Mouse (Mus musculus): ENCODE results near the gene Frmd4a. TPM values are rescaled to one million over a fixed set of nuclear protein-coding genes. Genes with fewer than 3 reads are reported as not detected.

Gene Frmd4a
- polyA plus RNA-seq, 1 experiment from 2014 or later: 48.1 TPM

DNA sequence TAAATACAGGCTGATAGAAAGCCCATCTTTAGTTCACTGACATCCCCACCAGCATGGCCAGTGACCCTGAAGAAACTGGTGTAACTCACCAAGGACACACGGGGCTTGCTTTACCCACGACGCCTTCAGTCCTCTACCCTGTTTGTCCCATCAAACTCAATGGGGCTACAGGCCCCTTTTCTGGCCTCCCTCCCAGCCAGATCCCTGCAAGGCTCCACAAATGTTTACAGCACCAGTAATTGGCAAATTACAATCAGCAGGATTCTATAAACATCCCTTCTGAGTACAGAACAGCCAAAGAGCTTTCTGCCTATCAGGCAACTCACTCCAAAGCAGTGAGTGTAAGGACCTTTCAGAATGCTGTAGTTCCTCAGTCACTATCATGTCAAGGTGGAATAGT, 448.6 kb downstream of the Frmd4a start:
- H3K9ac ChIP-seq (ENCODE audit: low read depth, low read length): no peak overlapping the region; the same call in 1 of the 2 replicates
- no peaks in the 10 kb centered on the region for H3K9me3 ChIP-seq (ENCODE audit: control insufficient read depth, low read length)
- H3K36me3 ChIP-seq (ENCODE audit: control insufficient read depth, insufficient read depth, low read length): peaks cover 6% of the 10 kb centered on the region
- 51% methylated on average over 3 of the region's 3 CpGs for WGBS
- H3K27ac ChIP-seq (ENCODE audit: low read depth, low read length): no peak overlapping the region
- no peak overlapping the region for H3K4me3 ChIP-seq (ENCODE audit: low read length)
- H3K4me1 ChIP-seq (ENCODE audit: control insufficient read depth, insufficient read depth, low read depth, low read length): peaks cover 23% of the 10 kb centered on the region
- no peak for ATAC-seq
- no peak overlapping the region for H3K4me2 ChIP-seq (ENCODE audit: low read length)
- H3K27me3 ChIP-seq (replicated peaks; ENCODE audit: control insufficient read depth, insufficient read depth, low read length): no peaks in the 10 kb centered on the region

DNA sequence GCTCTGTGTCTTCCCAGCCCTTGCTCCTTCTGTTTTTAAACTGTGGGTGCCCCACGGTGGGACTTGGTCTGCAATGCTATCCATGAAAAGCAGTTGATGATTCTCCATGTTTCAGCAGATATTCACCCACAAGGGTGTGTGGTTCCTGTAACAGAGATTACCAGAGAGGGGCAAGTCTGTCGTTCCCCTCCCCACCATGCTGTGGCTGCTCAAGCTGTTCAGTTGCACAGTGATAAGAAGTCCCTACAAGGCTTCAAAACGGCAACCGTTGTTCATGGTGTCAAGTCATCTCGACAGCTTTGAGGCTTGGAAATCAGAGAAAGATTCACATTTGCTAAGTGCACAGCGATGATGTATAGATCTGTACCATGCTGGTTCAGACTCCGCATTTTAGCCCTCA, 449.8 kb downstream of the Frmd4a start:
- Histone ChIP-seq H3K9me3 (ENCODE audit: control insufficient read depth, low read length) (no peaks in the 10 kb centered on the region), H3K27ac (ENCODE audit: low read depth, low read length) (no peak overlapping the region), H3K9ac (ENCODE audit: low read depth, low read length) (no peak overlapping the region), H3K4me1 (ENCODE audit: control insufficient read depth, insufficient read depth, low read depth, low read length) (peaks cover 14% of the 10 kb centered on the region), H3K4me2 (ENCODE audit: low read length) (no peak overlapping the region), H3K4me3 (ENCODE audit: low read length) (no peak overlapping the region), H3K36me3 (ENCODE audit: control insufficient read depth, insufficient read depth, low read length) (peaks cover 6% of the 10 kb centered on the region), H3K27me3 (replicated peaks; ENCODE audit: control insufficient read depth, insufficient read depth, low read length) (no peaks in the 10 kb centered on the region)
- 95% methylated on average over 7 of the region's 7 CpGs for WGBS
- ATAC-seq: no peak

DNA sequence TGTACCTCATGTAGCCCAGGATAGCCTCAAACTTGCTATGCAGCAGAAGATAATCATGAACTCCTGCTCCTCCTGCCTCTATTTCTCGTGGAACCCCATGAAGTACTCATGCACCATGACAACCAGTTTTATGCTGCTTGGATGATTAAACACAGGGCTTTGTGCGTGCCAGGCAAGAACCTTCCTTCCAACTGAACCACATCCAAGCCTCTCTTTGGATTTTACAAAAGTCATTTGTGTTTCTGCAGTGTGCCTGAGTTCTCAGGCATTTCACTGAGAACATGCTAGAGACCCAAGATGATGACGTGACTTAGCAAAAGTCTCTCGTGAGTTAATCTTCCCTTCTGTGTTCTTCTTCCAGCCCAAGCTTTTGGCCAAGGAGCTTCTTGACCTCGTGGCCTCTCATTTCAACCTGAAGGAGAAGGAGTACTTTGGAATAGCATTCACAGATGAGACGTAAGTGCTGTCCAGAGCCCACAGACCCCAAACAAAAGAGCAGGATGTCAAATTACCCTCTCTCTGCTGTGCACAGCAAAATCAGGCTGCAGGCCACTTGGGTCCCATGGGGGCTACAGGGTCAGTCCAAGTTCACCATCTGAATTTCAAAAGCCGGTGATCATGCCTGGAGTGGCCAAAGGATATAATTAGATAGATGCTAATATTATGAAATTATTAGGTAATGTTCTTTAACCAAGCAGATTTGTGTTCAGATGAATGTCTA, 455.4 kb downstream of the Frmd4a start:
- Histone ChIP-seq H3K4me2 (ENCODE audit: low read length) (no peak overlapping the region), H3K4me1 (ENCODE audit: control insufficient read depth, insufficient read depth, low read depth, low read length) (peaks cover 13% of the 10 kb centered on the region), H3K9me3 (ENCODE audit: control insufficient read depth, low read length) (no peaks in the 10 kb centered on the region), H3K27ac (ENCODE audit: low read depth, low read length) (peak overlapping the region; percentile 29; the same call in 1 of the 2 replicates), H3K9ac (ENCODE audit: low read depth, low read length) (no peak overlapping the region), H3K27me3 (replicated peaks; ENCODE audit: control insufficient read depth, insufficient read depth, low read length) (no peaks in the 10 kb centered on the region), H3K4me3 (ENCODE audit: low read length) (no peak overlapping the region), H3K36me3 (ENCODE audit: control insufficient read depth, insufficient read depth, low read length) (peaks cover 8% of the 10 kb centered on the region)
- ATAC-seq: peak; percentile 44; the same call in 1 of the 2 replicates
- 36% methylated on average over 7 of the region's 7 CpGs for WGBS

DNA sequence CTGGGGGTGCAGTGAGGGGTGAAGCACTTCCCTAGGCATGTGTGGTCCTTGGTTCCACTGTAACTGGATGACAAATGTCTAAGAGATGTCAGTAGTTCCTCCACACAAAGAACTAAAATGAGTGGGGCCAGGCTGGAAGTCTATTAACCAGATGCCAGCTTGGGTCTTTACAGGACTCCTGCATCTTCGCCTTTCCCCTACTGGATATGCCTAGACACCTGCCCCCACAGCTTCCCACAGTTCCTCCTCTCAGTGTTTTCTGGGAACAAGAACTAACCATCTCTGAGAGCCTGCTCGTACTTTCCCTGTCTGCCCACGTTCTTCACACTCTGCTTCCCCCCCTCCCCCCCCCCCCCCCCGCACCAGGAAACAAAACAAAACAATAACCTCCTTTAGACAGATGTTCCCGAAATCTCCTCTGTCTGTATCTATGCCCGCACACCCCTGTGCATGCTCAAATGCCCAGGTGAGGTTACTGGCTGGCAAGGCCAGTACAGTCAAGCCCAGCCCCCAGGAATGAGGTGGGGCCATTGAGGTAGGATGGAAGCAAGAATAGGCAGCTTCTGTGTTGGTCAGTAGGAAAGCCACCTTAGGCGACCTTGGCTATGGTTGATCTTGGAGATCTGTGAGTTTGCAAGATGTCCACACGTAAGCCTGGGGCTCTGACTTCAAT, 456.5 kb downstream of the Frmd4a start:
- WGBS: 74% methylated on average over 7 of the region's 8 CpGs
- Histone ChIP-seq H3K27ac (ENCODE audit: low read depth, low read length) (peak overlapping the region; percentile 24; the same call in 1 of the 2 replicates), H3K36me3 (ENCODE audit: control insufficient read depth, insufficient read depth, low read length) (0 out of 2 replicates have a peak, but pooled peaks cover 2% of the 10 kb centered on the region), H3K9me3 (ENCODE audit: control insufficient read depth, low read length) (no peaks in the 10 kb centered on the region), H3K4me2 (ENCODE audit: low read length) (no peak overlapping the region), H3K27me3 (replicated peaks; ENCODE audit: control insufficient read depth, insufficient read depth, low read length) (no peaks in the 10 kb centered on the region), H3K4me1 (ENCODE audit: control insufficient read depth, insufficient read depth, low read depth, low read length) (peaks cover 13% of the 10 kb centered on the region), H3K4me3 (ENCODE audit: low read length) (no peak overlapping the region), H3K9ac (ENCODE audit: low read depth, low read length) (no peak overlapping the region)
- ATAC-seq: no peak

- Histone ChIP-seq H3K27me3 (replicated peaks; ENCODE audit: control insufficient read depth, insufficient read depth, low read length) (no peaks in the 10 kb centered on the region), H3K27ac (ENCODE audit: low read depth, low read length) (peak overlapping the region; percentile 24; the same call in 1 of the 2 replicates), H3K9ac (ENCODE audit: low read depth, low read length) (no peak overlapping the region), H3K4me2 (ENCODE audit: low read length) (no peak overlapping the region), H3K36me3 (ENCODE audit: control insufficient read depth, insufficient read depth, low read length) (0 out of 2 replicates have a peak, but pooled peaks cover 2% of the 10 kb centered on the region), H3K4me3 (ENCODE audit: low read length) (no peak overlapping the region), H3K9me3 (ENCODE audit: control insufficient read depth, low read length) (no peaks in the 10 kb centered on the region), H3K4me1 (ENCODE audit: control insufficient read depth, insufficient read depth, low read depth, low read length) (peaks cover 13% of the 10 kb centered on the region)
- ATAC-seq: no peak
Measured at GRCm38 (mm10) chr2:4474539-4474937, 457.0 kb downstream of the Frmd4a start.

- H3K9me3 ChIP-seq (ENCODE audit: control insufficient read depth, low read length): no peaks in the 10 kb centered on the region
- 0 out of 2 replicates have a peak, but pooled peaks cover 2% of the 10 kb centered on the region for H3K36me3 ChIP-seq (ENCODE audit: control insufficient read depth, insufficient read depth, low read length)
- no peaks in the 10 kb centered on the region for H3K27me3 ChIP-seq (replicated peaks; ENCODE audit: control insufficient read depth, insufficient read depth, low read length)
- H3K4me2 ChIP-seq (ENCODE audit: low read length): no peak overlapping the region
- peaks cover 13% of the 10 kb centered on the region for H3K4me1 ChIP-seq (ENCODE audit: control insufficient read depth, insufficient read depth, low read depth, low read length)
- no peak overlapping the region for H3K9ac ChIP-seq (ENCODE audit: low read depth, low read length)
- no peak overlapping the region for H3K27ac ChIP-seq (ENCODE audit: low read depth, low read length)
- no peak overlapping the region for H3K4me3 ChIP-seq (ENCODE audit: low read length)
- 65% methylated on average over 4 of the region's 4 CpGs for WGBS
- no peak for ATAC-seq
Measured at GRCm38 (mm10) chr2:4475991-4476390, 458.5 kb downstream of the Frmd4a start.

DNA sequence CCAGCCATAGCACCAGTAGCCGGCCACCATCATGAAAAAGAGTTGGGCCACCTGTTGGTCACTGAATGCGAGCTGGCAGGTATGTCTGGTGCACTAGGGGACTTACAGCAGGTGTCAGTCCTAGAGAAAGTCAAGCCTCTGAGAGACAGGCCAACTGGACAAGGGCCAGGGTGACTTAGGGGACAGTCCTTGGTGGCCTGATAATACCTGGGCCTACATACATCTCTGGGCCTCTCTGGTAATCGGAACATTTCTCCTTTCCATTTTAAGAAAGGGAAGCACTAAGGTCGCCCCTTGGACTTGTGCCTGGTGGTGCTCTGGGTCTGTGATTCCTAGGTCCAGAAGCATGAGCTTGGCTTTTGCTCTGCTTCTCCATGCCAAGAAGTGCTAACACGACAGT, 459.1 kb downstream of the Frmd4a start:
- 84% methylated on average over 5 of the region's 5 CpGs for WGBS
- no peak overlapping the region for H3K27ac ChIP-seq (ENCODE audit: low read depth, low read length)
- H3K4me1 ChIP-seq (ENCODE audit: control insufficient read depth, insufficient read depth, low read depth, low read length): peaks cover 13% of the 10 kb centered on the region
- H3K4me3 ChIP-seq (ENCODE audit: low read length): no peak overlapping the region
- H3K4me2 ChIP-seq (ENCODE audit: low read length): no peak overlapping the region
- no peaks in the 10 kb centered on the region for H3K27me3 ChIP-seq (replicated peaks; ENCODE audit: control insufficient read depth, insufficient read depth, low read length)
- no peak overlapping the region for H3K9ac ChIP-seq (ENCODE audit: low read depth, low read length)
- 0 out of 2 replicates have a peak, but pooled peaks cover 2% of the 10 kb centered on the region for H3K36me3 ChIP-seq (ENCODE audit: control insufficient read depth, insufficient read depth, low read length)
- no peaks in the 10 kb centered on the region for H3K9me3 ChIP-seq (ENCODE audit: control insufficient read depth, low read length)
- ATAC-seq: no peak

DNA sequence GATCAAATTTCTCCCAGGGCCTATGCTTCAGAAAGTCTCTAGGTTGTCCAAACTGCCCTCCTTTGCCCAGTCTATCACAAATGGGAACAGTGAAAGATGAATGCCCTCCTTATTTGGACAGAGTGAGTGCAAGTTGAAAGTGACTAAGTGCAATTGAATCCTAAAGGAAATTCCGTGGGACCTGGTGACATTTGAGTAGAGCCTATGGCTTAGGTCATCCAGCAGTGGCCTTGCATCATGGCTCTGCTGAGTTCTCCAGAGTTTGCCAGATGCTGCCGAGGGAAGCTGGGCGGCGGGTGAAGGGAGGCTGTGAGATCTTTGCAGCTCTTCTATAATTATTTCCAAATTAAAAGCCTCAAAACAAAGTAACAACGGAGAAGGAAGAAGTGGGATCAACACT, 459.8 kb downstream of the Frmd4a start:
- no peak for ATAC-seq
- H3K4me2 ChIP-seq (ENCODE audit: low read length): no peak overlapping the region
- H3K4me1 ChIP-seq (ENCODE audit: control insufficient read depth, insufficient read depth, low read depth, low read length): peaks cover 13% of the 10 kb centered on the region
- no peaks in the 10 kb centered on the region for H3K9me3 ChIP-seq (ENCODE audit: control insufficient read depth, low read length)
- H3K27ac ChIP-seq (ENCODE audit: low read depth, low read length): no peak overlapping the region
- no peak overlapping the region for H3K9ac ChIP-seq (ENCODE audit: low read depth, low read length)
- no peaks in the 10 kb centered on the region for H3K27me3 ChIP-seq (replicated peaks; ENCODE audit: control insufficient read depth, insufficient read depth, low read length)
- no peak overlapping the region for H3K4me3 ChIP-seq (ENCODE audit: low read length)
- 0 out of 2 replicates have a peak, but pooled peaks cover 2% of the 10 kb centered on the region for H3K36me3 ChIP-seq (ENCODE audit: control insufficient read depth, insufficient read depth, low read length)
- WGBS: 83% methylated on average over 5 of the region's 5 CpGs

GRCm38 (mm10) chr2:4480180-4480579, 462.7 kb downstream of the Frmd4a start:
- ATAC-seq: no peak
- Histone ChIP-seq H3K36me3 (ENCODE audit: control insufficient read depth, insufficient read depth, low read length) (no peaks in the 10 kb centered on the region), H3K9ac (ENCODE audit: low read depth, low read length) (no peak overlapping the region), H3K4me2 (ENCODE audit: low read length) (no peak overlapping the region), H3K9me3 (ENCODE audit: control insufficient read depth, low read length) (no peaks in the 10 kb centered on the region), H3K27ac (ENCODE audit: low read depth, low read length) (no peak overlapping the region), H3K27me3 (replicated peaks; ENCODE audit: control insufficient read depth, insufficient read depth, low read length) (no peaks in the 10 kb centered on the region), H3K4me1 (ENCODE audit: control insufficient read depth, insufficient read depth, low read depth, low read length) (no peaks in the 10 kb centered on the region; the same call in 1 of the 2 replicates), H3K4me3 (ENCODE audit: low read length) (no peak overlapping the region)
- WGBS: 76% methylated on average over 5 of the region's 5 CpGs
